Comparison of ENCODE assay signal across 6 mouse cellular contexts in the genomic region with DNA sequence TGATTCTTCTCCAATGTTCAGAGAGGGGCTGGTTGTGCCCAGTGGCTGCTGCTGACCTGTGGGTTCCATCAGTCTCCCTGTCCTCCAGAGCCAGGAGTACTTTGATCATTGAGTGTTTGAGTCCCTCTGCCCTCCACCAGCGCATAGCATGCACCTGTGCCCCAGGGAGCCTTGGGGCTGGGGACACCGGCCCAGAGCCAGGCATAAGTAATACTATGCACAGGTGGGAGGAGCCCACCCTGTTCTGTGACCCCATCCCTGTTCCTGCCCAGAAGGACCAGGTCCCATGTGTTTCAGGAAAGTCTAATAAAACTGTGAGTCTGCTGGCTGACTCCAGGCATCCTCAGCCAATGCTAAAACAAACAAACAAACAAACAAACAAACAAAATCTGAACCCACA. TPM values are rescaled to one million over a fixed set of nuclear protein-coding genes. Genes with fewer than 3 reads are reported as not detected.
"Had no signal": no experiment of that assay in that cellular context is flagged by ENCODE, and none has a peak within 500 bp of the region (broad histone marks: within the 10 kb centered on the region; RNA-seq: fewer than 3 reads in every experiment).

No protein-coding gene starts in this region.

- H3K4me3 ChIP-seq: liver, embryonic 15.5 days; midbrain, embryonic 12.5 days had no signal

- H3K9ac ChIP-seq: liver, embryonic 15.5 days; midbrain, embryonic 12.5 days had no signal

- H3K27me3 ChIP-seq: midbrain, embryonic 12.5 days had no signal

- H3K9me3 ChIP-seq: liver, embryonic 15.5 days; midbrain, embryonic 12.5 days had no signal

- H3K36me3 ChIP-seq: liver, embryonic 15.5 days had no signal

- ATAC-seq: inflammation-experienced regulatory T-cells, adult 6 months had no signal

- H3K27ac ChIP-seq: liver, embryonic 15.5 days; macrophage; midbrain, embryonic 12.5 days had no signal

- H3K4me2 ChIP-seq: liver, embryonic 15.5 days; midbrain, embryonic 12.5 days had no signal

- H3K4me1 ChIP-seq: midbrain, embryonic 12.5 days had no signal

RNA-seq across cellular contexts. Expression of gene F7, which starts 47.5 kb away (rescaled TPM):
- polyA plus RNA-seq: inflammation-experienced regulatory T-cells, adult 6 months; neural tube, embryonic 11.5 days; neural tube, embryonic 14.5 days had no signal

RNA-seq across cellular contexts. Expression of gene F10, which starts 58.8 kb away (rescaled TPM):
- polyA plus RNA-seq: inflammation-experienced regulatory T-cells, adult 6 months; neural tube, embryonic 14.5 days had no signal
